Mouse (Mus musculus) E14TG2a.4 (cell line): ENCODE results near the gene Gm20605.

Source experiments
- H3K27me3 ChIP-seq: 2 replicates; pipeline ENCODE4 v1.6.1; 2014; ENCODE audit warnings: low read length, control low read depth; ENCODE audit not compliant: insufficient read depth
- H3K36me3 ChIP-seq: 2 replicates; pipeline ENCODE4 v1.6.1; 2014; ENCODE audit warnings: low read length, control low read depth; ENCODE audit not compliant: insufficient read depth
- H3K4me1 ChIP-seq: replicated peaks from 2 replicates; pipeline ENCODE4 v1.6.1; 2014; ENCODE audit warnings: low read depth, low read length, control low read depth
- H3K4me3 ChIP-seq: replicated peaks from 2 replicates; pipeline ENCODE4 v1.5.1; 2014; ENCODE audit warnings: mild to moderate bottlenecking, low read length
- H3K9me3 ChIP-seq: 2 replicates; pipeline ENCODE4 v1.6.1; 2014; ENCODE audit warnings: low read length, control low read depth
- CTCF ChIP-seq: conservative IDR thresholded peaks from 2 replicates; pipeline ENCODE4 v1.5.1; 2014; ENCODE audit warnings: low read length
- NANOG ChIP-seq: IDR thresholded peaks from 2 replicates; pipeline ENCODE4 v1.6.1; 2014; ENCODE audit warnings: borderline replicate concordance, low read length, mixed read lengths
- POU5F1 ChIP-seq: IDR thresholded peaks from 2 replicates; pipeline ENCODE4 v1.6.1; 2014; ENCODE audit warnings: low read length, borderline replicate concordance

Gm20605 gene

GRCm38 (mm10) chr5:137654746-137655145 is 25.8 kb downstream of the Gm20605 start:
- TF ChIP-seq POU5F1 (no peak), CTCF (peak; percentile 66), NANOG (no peak)
- no peak overlapping the region for H3K4me3 ChIP-seq
- H3K9me3 ChIP-seq = no peaks in the 10 kb centered on the region
- H3K36me3 ChIP-seq = peaks cover 68% of the 10 kb centered on the region
- peaks cover 55% of the 10 kb centered on the region for H3K4me1 ChIP-seq
- no peaks in the 10 kb centered on the region for H3K27me3 ChIP-seq

- Histone ChIP-seq H3K4me3 (no peak overlapping the region), H3K36me3 (peaks cover 78% of the 10 kb centered on the region), H3K4me1 (peaks cover 54% of the 10 kb centered on the region), H3K27me3 (no peaks in the 10 kb centered on the region), H3K9me3 (no peaks in the 10 kb centered on the region)
- TF ChIP-seq POU5F1 (no peak), NANOG (no peak), CTCF (peak; percentile 53)
Observed at GRCm38 (mm10) chr5:137656977-137657376, 28.0 kb downstream of the Gm20605 start.

GRCm38 (mm10) chr5:137660064-137660688 is 31.2 kb downstream of the Gm20605 start:
- Histone ChIP-seq H3K36me3 (peaks cover 77% of the 10 kb centered on the region), H3K4me1 (peaks cover 45% of the 10 kb centered on the region), H3K27me3 (no peaks in the 10 kb centered on the region), H3K9me3 (no peaks in the 10 kb centered on the region), H3K4me3 (no peak overlapping the region)
- TF ChIP-seq CTCF (no peak), POU5F1 (no peak), NANOG (no peak)

GRCm38 (mm10) chr5:137663057-137663456 is 34.1 kb downstream of the Gm20605 start:
- Histone ChIP-seq H3K27me3 (no peaks in the 10 kb centered on the region), H3K36me3 (peaks cover 83% of the 10 kb centered on the region), H3K4me3 (no peak overlapping the region), H3K9me3 (no peaks in the 10 kb centered on the region), H3K4me1 (peaks cover 35% of the 10 kb centered on the region)
- TF ChIP-seq CTCF = no peak
- TF ChIP-seq POU5F1 = no peak
- TF ChIP-seq NANOG = no peak

GRCm38 (mm10) chr5:137668971-137669370 is 40.0 kb downstream of the Gm20605 start:
- Histone ChIP-seq H3K4me3 (no peak overlapping the region), H3K4me1 (peaks cover 49% of the 10 kb centered on the region), H3K9me3 (no peaks in the 10 kb centered on the region), H3K36me3 (peaks cover 42% of the 10 kb centered on the region), H3K27me3 (no peaks in the 10 kb centered on the region)
- TF ChIP-seq CTCF (no peak), POU5F1 (no peak), NANOG (no peak)

GRCm38 (mm10) chr5:137670240-137670639 is 41.3 kb downstream of the Gm20605 start:
- H3K4me1 ChIP-seq = peaks cover 49% of the 10 kb centered on the region
- TF ChIP-seq NANOG (no peak), CTCF (0 out of 2 replicates have a peak, but pooled peaks have one; percentile 8), POU5F1 (no peak)

GRCm38 (mm10) chr5:137671443-137672240 is 42.7 kb downstream of the Gm20605 start:
- H3K36me3 ChIP-seq = peaks cover 45% of the 10 kb centered on the region
- H3K9me3 ChIP-seq = no peaks in the 10 kb centered on the region
- TF ChIP-seq NANOG (no peak), POU5F1 (no peak)
- H3K4me1 ChIP-seq = peaks cover 51% of the 10 kb centered on the region
- peak overlapping the region; percentile 26 for H3K4me3 ChIP-seq
- H3K27me3 ChIP-seq = no peaks in the 10 kb centered on the region

More at GRCm38 (mm10) chr5:137670240-137670639, 41.3 kb downstream of the Gm20605 start:
- Histone ChIP-seq H3K4me3 (no peak overlapping the region), H3K27me3 (no peaks in the 10 kb centered on the region), H3K36me3 (peaks cover 47% of the 10 kb centered on the region), H3K9me3 (no peaks in the 10 kb centered on the region)

- peaks cover 44% of the 10 kb centered on the region for H3K36me3 ChIP-seq
- H3K27me3 ChIP-seq = no peaks in the 10 kb centered on the region
- H3K4me3 ChIP-seq = no peak overlapping the region
- H3K4me1 ChIP-seq = peaks cover 51% of the 10 kb centered on the region
- H3K9me3 ChIP-seq = no peaks in the 10 kb centered on the region
- TF ChIP-seq POU5F1 = no peak
- TF ChIP-seq CTCF = no peak
- TF ChIP-seq NANOG = no peak
Observed at GRCm38 (mm10) chr5:137672361-137672760, 43.4 kb downstream of the Gm20605 start.
